Mouse (Mus musculus): ENCODE measurements around the gene Zfp444. TPM values are rescaled to one million over a fixed set of nuclear protein-coding genes. Genes with fewer than 3 reads are reported as not detected.

Zfp444 gene
- total and polyA plus RNA-seq, 3 experiments: 15.0 to 45.2 (median 29.3) TPM

GRCm38 (mm10) chr7:6182882-6183281 is 10.9 kb downstream of the Zfp444 start:
- Histone ChIP-seq H3K9me3 (replicated peaks) (no peaks in the 10 kb centered on the region), H3K27me3 (ENCODE audit: insufficient read depth, low read length) (no peaks in the 10 kb centered on the region), H3K4me1 (ENCODE audit: insufficient read depth, low read depth, low read length) (no peaks in the 10 kb centered on the region), H3K36me3 (replicated peaks) (peaks cover 87% of the 10 kb centered on the region), H3K4me3 (ENCODE audit: low read depth, low read length) (no peak overlapping the region)
- no peak for ATAC-seq (ENCODE audit: extremely low read depth, insufficient number of reproducible peaks, low FRiP score, poor library complexity, severe bottlenecking)
- no peak for DNase-seq (ENCODE audit: low spot score)
- no peak for TF ChIP-seq POLR2AphosphoS5 (IDR thresholded peaks at IDR 0.05; ENCODE audit: insufficient replicate concordance, low read depth, low read length)
- no peak for TF ChIP-seq GATA2 (IDR thresholded peaks at IDR 0.05; ENCODE audit: borderline replicate concordance, low read depth, low read length)

- Histone ChIP-seq H3K27me3 (ENCODE audit: insufficient read depth, low read length) (no peaks in the 10 kb centered on the region), H3K4me3 (ENCODE audit: low read depth, low read length) (no peak overlapping the region), H3K4me1 (ENCODE audit: insufficient read depth, low read depth, low read length) (no peaks in the 10 kb centered on the region), H3K9me3 (replicated peaks) (no peaks in the 10 kb centered on the region), H3K36me3 (replicated peaks) (peaks cover 88% of the 10 kb centered on the region)
- DNase-seq (ENCODE audit: low spot score): no peak
- ATAC-seq (ENCODE audit: extremely low read depth, insufficient number of reproducible peaks, low FRiP score, poor library complexity, severe bottlenecking): no peak
- TF ChIP-seq TAL1 (conservative IDR thresholded peaks at IDR 0.05; ENCODE audit: low read depth, low read length): no peak
- no peak for TF ChIP-seq GATA2 (IDR thresholded peaks at IDR 0.05; ENCODE audit: borderline replicate concordance, low read depth, low read length)
- no peak for TF ChIP-seq POLR2AphosphoS5 (IDR thresholded peaks at IDR 0.05; ENCODE audit: insufficient replicate concordance, low read depth, low read length)
- no peak for TF ChIP-seq CTCF (IDR thresholded peaks at IDR 0.05; ENCODE audit: low read depth, low read length)
- TF ChIP-seq GATA1 (IDR thresholded peaks at IDR 0.05; ENCODE audit: borderline replicate concordance, low read length): no peak
Measured at GRCm38 (mm10) chr7:6183802-6184201, 11.8 kb downstream of the Zfp444 start.

GRCm38 (mm10) chr7:6184521-6184920 is 12.5 kb downstream of the Zfp444 start:
- no peaks in the 10 kb centered on the region for H3K4me1 ChIP-seq (ENCODE audit: insufficient read depth, low read depth, low read length)
- no peak overlapping the region for H3K4me3 ChIP-seq (ENCODE audit: low read depth, low read length)
- H3K9me3 ChIP-seq (replicated peaks): no peaks in the 10 kb centered on the region
- DNase-seq (ENCODE audit: low spot score): no peak
- no peaks in the 10 kb centered on the region for H3K27me3 ChIP-seq (ENCODE audit: insufficient read depth, low read length)
- TF ChIP-seq POLR2AphosphoS5 (IDR thresholded peaks at IDR 0.05; ENCODE audit: insufficient replicate concordance, low read depth, low read length) (no peak), TAL1 (conservative IDR thresholded peaks at IDR 0.05; ENCODE audit: low read depth, low read length) (no peak)
- H3K36me3 ChIP-seq (replicated peaks): peaks cover 90% of the 10 kb centered on the region
- ATAC-seq (ENCODE audit: extremely low read depth, insufficient number of reproducible peaks, low FRiP score, poor library complexity, severe bottlenecking): no peak

GRCm38 (mm10) chr7:6185391-6185790 is 13.4 kb downstream of the Zfp444 start:
- peaks cover 92% of the 10 kb centered on the region for H3K36me3 ChIP-seq (replicated peaks)
- no peak for DNase-seq (ENCODE audit: low spot score)
- no peaks in the 10 kb centered on the region for H3K4me1 ChIP-seq (ENCODE audit: insufficient read depth, low read depth, low read length)
- no peak overlapping the region for H3K4me3 ChIP-seq (ENCODE audit: low read depth, low read length)
- no peaks in the 10 kb centered on the region for H3K9me3 ChIP-seq (replicated peaks)
- ATAC-seq (ENCODE audit: extremely low read depth, insufficient number of reproducible peaks, low FRiP score, poor library complexity, severe bottlenecking): no peak
- TF ChIP-seq CTCF (IDR thresholded peaks at IDR 0.05; ENCODE audit: low read depth, low read length): no peak
- no peak for TF ChIP-seq TAL1 (conservative IDR thresholded peaks at IDR 0.05; ENCODE audit: low read depth, low read length)
- no peak for TF ChIP-seq POLR2AphosphoS5 (IDR thresholded peaks at IDR 0.05; ENCODE audit: insufficient replicate concordance, low read depth, low read length)
- no peak for TF ChIP-seq GATA1 (IDR thresholded peaks at IDR 0.05; ENCODE audit: borderline replicate concordance, low read length)
- TF ChIP-seq GATA2 (IDR thresholded peaks at IDR 0.05; ENCODE audit: borderline replicate concordance, low read depth, low read length): no peak
- no peaks in the 10 kb centered on the region for H3K27me3 ChIP-seq (ENCODE audit: insufficient read depth, low read length)

GRCm38 (mm10) chr7:6186176-6186575 is 14.2 kb downstream of the Zfp444 start:
- H3K36me3 ChIP-seq (replicated peaks): peaks cover 87% of the 10 kb centered on the region
- no peaks in the 10 kb centered on the region for H3K27me3 ChIP-seq (ENCODE audit: insufficient read depth, low read length)
- no peak for ATAC-seq (ENCODE audit: extremely low read depth, insufficient number of reproducible peaks, low FRiP score, poor library complexity, severe bottlenecking)
- H3K9me3 ChIP-seq (replicated peaks): no peaks in the 10 kb centered on the region
- H3K4me3 ChIP-seq (ENCODE audit: low read depth, low read length): no peak overlapping the region
- H3K4me1 ChIP-seq (ENCODE audit: insufficient read depth, low read depth, low read length): no peaks in the 10 kb centered on the region
- DNase-seq (ENCODE audit: low spot score): no peak
- no peak for TF ChIP-seq GATA2 (IDR thresholded peaks at IDR 0.05; ENCODE audit: borderline replicate concordance, low read depth, low read length)
- no peak for TF ChIP-seq POLR2AphosphoS5 (IDR thresholded peaks at IDR 0.05; ENCODE audit: insufficient replicate concordance, low read depth, low read length)
- no peak for TF ChIP-seq GATA1 (IDR thresholded peaks at IDR 0.05; ENCODE audit: borderline replicate concordance, low read length)
- no peak for TF ChIP-seq TAL1 (conservative IDR thresholded peaks at IDR 0.05; ENCODE audit: low read depth, low read length)
- TF ChIP-seq CTCF (IDR thresholded peaks at IDR 0.05; ENCODE audit: low read depth, low read length): no peak

GRCm38 (mm10) chr7:6186756-6187155 is 14.7 kb downstream of the Zfp444 start:
- TF ChIP-seq TAL1 (conservative IDR thresholded peaks at IDR 0.05; ENCODE audit: low read depth, low read length) (no peak), GATA2 (IDR thresholded peaks at IDR 0.05; ENCODE audit: borderline replicate concordance, low read depth, low read length) (no peak), POLR2AphosphoS5 (IDR thresholded peaks at IDR 0.05; ENCODE audit: insufficient replicate concordance, low read depth, low read length) (no peak), CTCF (IDR thresholded peaks at IDR 0.05; ENCODE audit: low read depth, low read length) (no peak), GATA1 (IDR thresholded peaks at IDR 0.05; ENCODE audit: borderline replicate concordance, low read length) (no peak)
- DNase-seq (ENCODE audit: low spot score) (no peak), ATAC-seq (ENCODE audit: extremely low read depth, insufficient number of reproducible peaks, low FRiP score, poor library complexity, severe bottlenecking) (no peak)
- Histone ChIP-seq H3K36me3 (replicated peaks) (peaks cover 83% of the 10 kb centered on the region), H3K4me3 (ENCODE audit: low read depth, low read length) (no peak overlapping the region), H3K9me3 (replicated peaks) (no peaks in the 10 kb centered on the region), H3K4me1 (ENCODE audit: insufficient read depth, low read depth, low read length) (no peaks in the 10 kb centered on the region), H3K27me3 (ENCODE audit: insufficient read depth, low read length) (no peaks in the 10 kb centered on the region)

- H3K4me3 ChIP-seq (ENCODE audit: low read depth, low read length): no peak overlapping the region
- TF ChIP-seq GATA1 (IDR thresholded peaks at IDR 0.05; ENCODE audit: borderline replicate concordance, low read length) (no peak), GATA2 (IDR thresholded peaks at IDR 0.05; ENCODE audit: borderline replicate concordance, low read depth, low read length) (no peak)
- H3K36me3 ChIP-seq (replicated peaks): peaks cover 60% of the 10 kb centered on the region
- no peaks in the 10 kb centered on the region for H3K4me1 ChIP-seq (ENCODE audit: insufficient read depth, low read depth, low read length)
- ATAC-seq (ENCODE audit: extremely low read depth, insufficient number of reproducible peaks, low FRiP score, poor library complexity, severe bottlenecking) (no peak), DNase-seq (ENCODE audit: low spot score) (no peak)
- H3K27me3 ChIP-seq (ENCODE audit: insufficient read depth, low read length): no peaks in the 10 kb centered on the region
- no peaks in the 10 kb centered on the region for H3K9me3 ChIP-seq (replicated peaks)
Measured at GRCm38 (mm10) chr7:6189542-6189941, 17.5 kb downstream of the Zfp444 start.
